Mouse (Mus musculus): ENCODE results near the gene Polr2h. TPM values are rescaled to one million over a fixed set of nuclear protein-coding genes. Genes with fewer than 3 reads are reported as not detected.
"Not testable (repeated sequence)": the region's sequence is repeated elsewhere in the genome, so short reads cannot be mapped to it uniquely, and the experiment has no call there.

The Polr2h gene
- 148 and 173 TPM in 2 replicates for polyA plus RNA-seq (2016; fragmentation: Nextera tagmentation; extraction: Ambion mirVana)

- Histone ChIP-seq H3K36me3 (peaks cover 46% of the 10 kb centered on the region), H3K27ac (peak within 1 kb of the TSS; percentile 91), H3K27me3 (ENCODE audit: low read depth, poor library complexity, severe bottlenecking) (peaks cover 11% of the 10 kb centered on the region; the same call in 1 of the 2 replicates), H3K4me1 (peaks cover 51% of the 10 kb centered on the region), H3K4me3 (peak within 1 kb of the TSS; percentile 73), H3K9me3 (replicated peaks) (no peaks in the 10 kb centered on the region)
- WGBS = under 1% methylated on average over 58 of the region's 62 CpGs
- DNase-seq (ENCODE audit: low spot score) = peak; percentile 95
These were observed at the start of gene Polr2h, which contains the start of gene Clcn2 for GRCm38 (mm10) chr16:20717181-20717977. TSS of gene Polr2h (plus strand) at chr16:20717665. TSS of gene Clcn2 (minus strand) at chr16:20717746.

DNA sequence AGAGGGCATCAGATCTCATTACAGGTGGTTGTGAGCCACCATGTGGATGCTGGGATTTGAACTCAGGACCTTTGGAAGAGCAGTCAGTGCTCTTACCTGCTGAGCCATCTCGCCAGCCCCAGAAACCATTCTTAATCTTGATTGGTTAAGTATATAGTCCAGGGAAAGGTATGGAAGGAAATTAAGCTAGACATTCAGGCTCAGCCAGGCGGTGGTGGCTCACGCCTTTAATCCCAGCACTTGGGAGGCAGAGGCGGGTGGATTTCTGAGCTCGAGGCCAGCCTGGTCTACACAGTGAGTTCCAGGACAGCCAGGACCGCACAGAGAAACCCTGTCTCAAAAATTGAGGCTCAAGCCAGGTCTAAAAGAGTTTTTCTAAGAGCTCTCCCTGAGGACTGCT, 49.5 kb upstream of the Polr2h start, which contains the start of gene Eif4g1:
TSS of gene Eif4g1 (plus strand) at position 301 of the 400 bp plus-strand sequence.
- not testable (repeated sequence) for DNase-seq (ENCODE audit: low spot score); H3K4me3 ChIP-seq; H3K27me3 ChIP-seq (ENCODE audit: low read depth, poor library complexity, severe bottlenecking); H3K4me1 ChIP-seq; H3K27ac ChIP-seq; H3K9me3 ChIP-seq (replicated peaks)
- 92% methylated on average over 5 of the region's 6 CpGs for WGBS
- peaks cover 29% of the 10 kb centered on the region for H3K36me3 ChIP-seq

DNA sequence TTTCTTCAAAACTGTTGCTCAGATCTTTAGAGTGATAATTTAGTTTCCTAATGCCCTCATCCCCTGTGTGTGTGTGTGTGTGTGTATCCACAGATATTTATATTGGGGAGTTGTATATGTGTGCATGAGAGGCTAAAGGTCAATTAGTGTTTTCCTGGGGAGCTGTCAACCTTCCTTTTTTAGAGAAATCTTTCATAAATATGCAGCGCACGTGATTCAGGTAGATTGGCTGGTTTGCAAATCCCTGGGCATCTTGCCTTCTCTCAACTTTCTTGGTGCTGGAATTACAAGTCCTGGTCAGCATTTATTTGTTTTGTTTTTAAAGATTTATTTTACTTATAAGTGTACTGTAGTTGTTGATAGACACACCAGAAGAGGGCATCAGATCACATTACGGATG, 47.2 kb upstream of the Polr2h start:
- 94% methylated on average over 3 of the region's 3 CpGs for WGBS
- peaks cover 24% of the 10 kb centered on the region for H3K4me1 ChIP-seq
- H3K9me3 ChIP-seq (replicated peaks) = no peaks in the 10 kb centered on the region
- peaks cover 22% of the 10 kb centered on the region for H3K36me3 ChIP-seq
- no peaks in the 10 kb centered on the region for H3K27me3 ChIP-seq (ENCODE audit: low read depth, poor library complexity, severe bottlenecking)
- no peak for DNase-seq (ENCODE audit: low spot score)
- no peak overlapping the region for H3K4me3 ChIP-seq
- H3K27ac ChIP-seq = no peak overlapping the region

DNA sequence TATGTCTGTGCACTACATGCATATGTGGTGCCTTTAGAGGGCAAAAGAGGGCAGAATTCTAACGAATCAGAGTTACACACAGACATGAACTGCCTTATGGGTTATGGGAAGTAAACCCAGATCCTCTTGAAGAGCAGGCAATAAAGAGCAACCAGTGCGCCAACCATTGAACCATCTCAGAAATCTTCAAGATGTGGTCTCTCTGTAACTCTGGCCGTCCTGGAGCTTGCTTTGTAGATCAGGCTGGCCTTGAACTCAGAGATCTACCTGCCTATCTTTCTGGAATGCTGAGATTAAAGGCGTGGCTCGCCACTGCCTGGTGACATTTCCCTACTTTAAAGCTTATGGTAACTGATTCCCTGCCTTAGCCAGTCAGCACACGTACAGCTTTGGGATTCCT, 45.6 kb upstream of the Polr2h start:
- Histone ChIP-seq H3K4me3 (peak overlapping the region; percentile 99), H3K9me3 (replicated peaks) (no peaks in the 10 kb centered on the region), H3K27me3 (ENCODE audit: low read depth, poor library complexity, severe bottlenecking) (no peaks in the 10 kb centered on the region), H3K36me3 (peaks cover 32% of the 10 kb centered on the region), H3K4me1 (peaks cover 24% of the 10 kb centered on the region), H3K27ac (peak overlapping the region; percentile 98)
- WGBS = 28% methylated on average over 6 of the region's 6 CpGs
- no peak for DNase-seq (ENCODE audit: low spot score)

- peak overlapping the region; percentile 99 for H3K4me3 ChIP-seq
- 1% methylated on average over 36 of the region's 38 CpGs for WGBS
- peak overlapping the region; percentile 98 for H3K27ac ChIP-seq
- peak; percentile 97 for DNase-seq (ENCODE audit: low spot score)
- H3K27me3 ChIP-seq (ENCODE audit: low read depth, poor library complexity, severe bottlenecking) = no peaks in the 10 kb centered on the region
- H3K36me3 ChIP-seq = peaks cover 38% of the 10 kb centered on the region
- no peaks in the 10 kb centered on the region for H3K9me3 ChIP-seq (replicated peaks)
- peaks cover 24% of the 10 kb centered on the region for H3K4me1 ChIP-seq
These were observed 45.0 kb upstream of the Polr2h start for GRCm38 (mm10) chr16:20672500-20672902.

- Histone ChIP-seq H3K27ac (peak overlapping the region; percentile 98), H3K4me3 (peak overlapping the region; percentile 99), H3K27me3 (ENCODE audit: low read depth, poor library complexity, severe bottlenecking) (no peaks in the 10 kb centered on the region), H3K9me3 (replicated peaks) (no peaks in the 10 kb centered on the region), H3K4me1 (peaks cover 24% of the 10 kb centered on the region), H3K36me3 (peaks cover 44% of the 10 kb centered on the region)
- no peak for DNase-seq (ENCODE audit: low spot score)
- WGBS = under 1% methylated on average over 63 of the region's 78 CpGs
These were observed 44.3 kb upstream of the Polr2h start for GRCm38 (mm10) chr16:20672965-20673705.

DNA sequence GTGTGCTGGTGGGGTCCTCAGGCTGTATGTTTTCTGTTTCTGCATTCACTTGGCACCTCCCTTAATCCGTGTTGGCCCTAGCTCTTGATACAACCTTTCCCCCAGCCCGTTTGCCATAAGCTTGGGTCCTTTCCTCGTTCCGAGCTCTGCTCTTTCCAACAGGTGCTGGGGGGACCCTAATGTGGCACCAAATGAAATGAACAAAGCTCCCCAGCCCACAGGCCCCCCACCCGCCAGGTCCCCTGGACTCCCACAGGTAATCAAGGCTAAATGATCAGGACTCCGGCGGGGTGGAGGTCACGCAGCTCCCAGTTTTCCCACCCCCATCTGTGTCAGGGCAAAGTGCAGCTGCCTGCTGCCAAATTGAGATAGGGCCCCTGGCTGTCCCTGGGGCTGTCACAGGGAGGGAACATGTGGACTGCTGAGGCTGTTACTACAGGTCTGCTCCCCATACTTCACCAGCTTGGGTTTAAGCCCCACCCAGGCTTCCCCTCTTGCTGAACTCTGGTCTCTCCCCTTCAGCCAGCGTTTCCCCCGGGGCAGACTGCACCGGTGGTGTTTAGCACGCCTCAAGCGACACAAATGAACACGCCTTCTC, 43.7 kb upstream of the Polr2h start:
- Histone ChIP-seq H3K27me3 (ENCODE audit: low read depth, poor library complexity, severe bottlenecking) (no peaks in the 10 kb centered on the region), H3K36me3 (peaks cover 51% of the 10 kb centered on the region), H3K4me1 (peaks cover 24% of the 10 kb centered on the region), H3K9me3 (replicated peaks) (no peaks in the 10 kb centered on the region), H3K27ac (peak overlapping the region; percentile 98), H3K4me3 (peak overlapping the region; percentile 99)
- peak; percentile 44 for DNase-seq (ENCODE audit: low spot score)
- WGBS = 20% methylated on average over 14 of the region's 14 CpGs

GRCm38 (mm10) chr16:20675213-20675612, 42.3 kb upstream of the Polr2h start:
- no peaks in the 10 kb centered on the region for H3K9me3 ChIP-seq (replicated peaks)
- H3K4me1 ChIP-seq = peaks cover 24% of the 10 kb centered on the region
- no peaks in the 10 kb centered on the region for H3K27me3 ChIP-seq (ENCODE audit: low read depth, poor library complexity, severe bottlenecking)
- H3K27ac ChIP-seq = no peak overlapping the region
- peak overlapping the region; percentile 99; the same call in 1 of the 2 replicates for H3K4me3 ChIP-seq
- DNase-seq (ENCODE audit: low spot score) = no peak
- 92% methylated on average over 6 of the region's 6 CpGs for WGBS
- H3K36me3 ChIP-seq = peaks cover 65% of the 10 kb centered on the region

GRCm38 (mm10) chr16:20676702-20677101, 40.8 kb upstream of the Polr2h start:
- H3K36me3 ChIP-seq = peaks cover 80% of the 10 kb centered on the region
- peaks cover 22% of the 10 kb centered on the region for H3K4me1 ChIP-seq
- no peak for DNase-seq (ENCODE audit: low spot score)
- H3K27ac ChIP-seq = no peak overlapping the region
- H3K27me3 ChIP-seq (ENCODE audit: low read depth, poor library complexity, severe bottlenecking) = no peaks in the 10 kb centered on the region
- no peak overlapping the region for H3K4me3 ChIP-seq
- H3K9me3 ChIP-seq (replicated peaks) = no peaks in the 10 kb centered on the region
- 89% methylated on average over 4 of the region's 4 CpGs for WGBS

GRCm38 (mm10) chr16:20677380-20677779, 40.1 kb upstream of the Polr2h start:
- H3K36me3 ChIP-seq = peaks cover 87% of the 10 kb centered on the region
- H3K27me3 ChIP-seq (ENCODE audit: low read depth, poor library complexity, severe bottlenecking) = no peaks in the 10 kb centered on the region
- 89% methylated on average over 5 of the region's 5 CpGs for WGBS
- no peak overlapping the region for H3K27ac ChIP-seq
- H3K4me1 ChIP-seq = peaks cover 18% of the 10 kb centered on the region
- no peaks in the 10 kb centered on the region for H3K9me3 ChIP-seq (replicated peaks)
- no peak for DNase-seq (ENCODE audit: low spot score)
- no peak overlapping the region for H3K4me3 ChIP-seq

DNA sequence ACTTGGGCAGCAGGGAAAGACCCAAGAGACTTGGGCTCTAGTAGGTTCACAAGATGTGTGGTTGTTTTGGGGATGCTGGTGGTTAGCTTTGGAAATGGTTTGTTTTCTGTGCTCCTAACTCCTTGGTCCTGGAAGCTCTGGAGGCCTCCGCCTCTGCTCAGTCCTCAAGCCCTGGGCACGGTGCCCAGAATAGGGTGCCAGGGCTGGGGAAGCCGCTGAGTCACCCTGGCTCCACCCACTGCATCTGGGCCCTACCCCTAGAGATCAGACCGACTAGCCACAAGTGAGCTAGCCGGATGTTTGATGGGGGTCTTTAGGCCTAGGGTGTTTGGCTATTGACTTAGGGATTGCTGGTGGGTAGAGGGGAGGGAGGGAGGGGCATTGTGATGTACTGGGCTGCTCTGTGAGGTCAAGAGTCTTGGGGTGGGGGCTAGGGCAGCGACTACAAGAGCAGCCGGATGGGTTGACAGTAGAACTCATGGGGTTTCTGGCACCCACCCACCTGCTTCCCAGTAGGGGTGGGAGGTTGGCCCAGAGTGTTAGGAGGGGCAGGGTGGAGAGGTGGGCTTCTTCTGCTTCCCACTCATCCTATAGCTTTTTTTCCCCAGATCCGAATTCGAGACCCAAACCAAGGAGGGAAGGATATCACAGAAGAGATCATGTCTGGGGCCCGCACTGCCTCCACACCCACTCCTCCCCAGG, 39.3 kb upstream of the Polr2h start:
- peaks cover 94% of the 10 kb centered on the region for H3K36me3 ChIP-seq
- H3K9me3 ChIP-seq (replicated peaks) = no peaks in the 10 kb centered on the region
- H3K27ac ChIP-seq = no peak overlapping the region
- no peak overlapping the region for H3K4me3 ChIP-seq
- peaks cover 18% of the 10 kb centered on the region for H3K4me1 ChIP-seq
- DNase-seq (ENCODE audit: low spot score) = no peak
- no peaks in the 10 kb centered on the region for H3K27me3 ChIP-seq (ENCODE audit: low read depth, poor library complexity, severe bottlenecking)
- WGBS = 94% methylated on average over 10 of the region's 10 CpGs

- no peak overlapping the region for H3K27ac ChIP-seq
- peaks cover 30% of the 10 kb centered on the region for H3K4me1 ChIP-seq
- WGBS = 90% methylated on average over 3 of the region's 3 CpGs
- peaks cover 67% of the 10 kb centered on the region for H3K36me3 ChIP-seq
- H3K9me3 ChIP-seq (replicated peaks) = no peaks in the 10 kb centered on the region
- H3K4me3 ChIP-seq = no peak overlapping the region
- H3K27me3 ChIP-seq (ENCODE audit: low read depth, poor library complexity, severe bottlenecking) = peaks cover 15% of the 10 kb centered on the region
- DNase-seq (ENCODE audit: low spot score) = no peak
These were observed 26.7 kb upstream of the Polr2h start for GRCm38 (mm10) chr16:20690774-20691173.
